Mouse (Mus musculus) hindbrain, embryonic 16.5 days (tissue): Measurements from ENCODE around the gene Vmn1r47. TPM values are rescaled to one million over a fixed set of nuclear protein-coding genes. Genes with fewer than 3 reads are reported as not detected.
"Not testable (repeated sequence)": the region's sequence is repeated elsewhere in the genome, so short reads cannot be mapped to it uniquely, and the experiment has no call there.

Source experiments
- ATAC-seq: fragments of 200-750 bp; cut with Nextera tagmentation; 2 replicates; pipeline ENCODE4 v1.8.0; 2017; ENCODE audit warnings: moderate TSS enrichment, moderate library complexity
- H3K27ac ChIP-seq: fragments of 300-500 bp; sonication (generic); 2 replicates; pipeline ENCODE4 v1.5.1; 2014; ENCODE audit warnings: low read depth, mild to moderate bottlenecking, control low read depth, low read length, moderate library complexity
- H3K27me3 ChIP-seq: fragments of 300-500 bp; sonication (generic); replicated peaks from 2 replicates; pipeline ENCODE4 v1.6.1; 2014; ENCODE audit warnings: low read length; ENCODE audit not compliant: control insufficient read depth, insufficient read depth
- H3K36me3 ChIP-seq: fragments of 300-500 bp; sonication (generic); 2 replicates; pipeline ENCODE4 v1.6.1; 2014; ENCODE audit warnings: mild to moderate bottlenecking, low read length, moderate library complexity, mixed read lengths; ENCODE audit not compliant: control insufficient read depth, insufficient read depth
- H3K4me1 ChIP-seq: fragments of 300-500 bp; sonication (generic); 2 replicates; pipeline ENCODE4 v1.6.1; 2014; ENCODE audit warnings: low read depth, low read length; ENCODE audit not compliant: control insufficient read depth, insufficient read depth
- H3K4me2 ChIP-seq: fragments of 300-500 bp; sonication (generic); 2 replicates; pipeline ENCODE4 v1.6.1; 2014; ENCODE audit warnings: mild to moderate bottlenecking, low read length, control low read depth, moderate library complexity
- H3K4me3 ChIP-seq: fragments of 300-500 bp; sonication (generic); 2 replicates; pipeline ENCODE4 v1.5.1; 2014; ENCODE audit warnings: mild to moderate bottlenecking, low read length, control low read depth, moderate library complexity
- H3K9ac ChIP-seq: fragments of 300-500 bp; sonication (generic); 2 replicates; pipeline ENCODE4 v1.6.1; 2014; ENCODE audit warnings: low read depth, mild to moderate bottlenecking, control low read depth, low read length, moderate library complexity
- H3K9me3 ChIP-seq: fragments of 300-500 bp; sonication (generic); 2 replicates; pipeline ENCODE4 v1.6.1; 2014; ENCODE audit warnings: mild to moderate bottlenecking, low read length, moderate library complexity; ENCODE audit not compliant: control insufficient read depth
- WGBS: fragments of 180-500 bp; shearing (Covaris S2); extraction: QIAGEN DNeasy Blood & Tissue Kit; methylation state at CpG from one replicate; pipeline ENCODE4 v1.1.7; 2014; 5-methylcytosine and 5-hydroxymethylcytosine counted together
- polyA plus RNA-seq: library from polyadenylated mRNA; unstranded; fragments of >200 nt; fragmentation: Nextera tagmentation; extraction: Ambion mirVana; gene quantifications from 2 replicates; pipeline ENCODE4 v1.2.1, GENCODE M21; 2015

The Vmn1r47 gene
- polyA plus RNA-seq, result not detected in 2 replicates

- H3K9ac ChIP-seq, ATAC-seq, H3K4me1 ChIP-seq, H3K27me3 ChIP-seq, H3K36me3 ChIP-seq, H3K4me3 ChIP-seq, H3K4me2 ChIP-seq, H3K9me3 ChIP-seq, H3K27ac ChIP-seq: not testable (repeated sequence)
- WGBS, result 100% methylated on average over 1 of the region's 1 CpGs
These were observed at the start of gene Vmn1r47 for GRCm38 (mm10) chr6:90015847-90016246. Vmn1r47 (plus strand) TSS chr6:90016147.

- Histone ChIP-seq H3K9ac (no peak overlapping the region), H3K4me3 (no peak overlapping the region), H3K27me3 (no peaks in the 10 kb centered on the region), H3K36me3 (no peaks in the 10 kb centered on the region), H3K27ac (no peak overlapping the region), H3K9me3 (no peaks in the 10 kb centered on the region; the same call in 1 of the 2 replicates), H3K4me1 (no peaks in the 10 kb centered on the region), H3K4me2 (no peak overlapping the region)
- ATAC-seq, result no peak
These were observed 49.6 kb upstream of the Vmn1r47 start for GRCm38 (mm10) chr6:89966341-89966740.

DNA sequence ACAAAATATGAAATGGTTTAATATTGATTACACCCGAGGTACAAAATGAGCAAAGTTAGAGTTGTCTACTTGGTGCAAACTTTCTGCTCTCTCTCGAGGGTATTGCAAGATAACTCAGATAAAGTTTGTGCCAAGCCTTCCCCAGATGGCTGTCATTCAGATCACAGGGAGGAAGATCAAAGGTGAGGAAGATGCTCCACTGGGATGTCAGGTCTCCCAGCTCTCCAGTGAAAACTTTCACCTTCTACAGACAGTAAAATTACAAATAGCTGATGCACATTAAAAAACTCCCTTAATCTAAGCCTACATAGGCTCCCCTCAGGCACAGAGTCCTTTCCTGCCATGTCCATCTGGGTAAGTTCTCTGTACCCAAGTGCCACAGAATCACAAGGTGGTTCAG, 46.9 kb upstream of the Vmn1r47 start, which contains the start of gene Vmn1r46:
Gene Vmn1r46 (plus strand): TSS at position 301 of the 400 bp plus-strand sequence.
- Histone ChIP-seq H3K9ac (no peak within 1 kb of the TSS), H3K4me2 (no peak within 1 kb of the TSS), H3K27ac (no peak within 1 kb of the TSS), H3K4me3 (no peak within 1 kb of the TSS), H3K9me3 (no peaks in the 10 kb centered on the region; the same call in 1 of the 2 replicates), H3K36me3 (no peaks in the 10 kb centered on the region), H3K27me3 (no peaks in the 10 kb centered on the region), H3K4me1 (no peaks in the 10 kb centered on the region)
- WGBS, result 62% methylated on average over 2 of the region's 2 CpGs
- no peak for ATAC-seq

- 35% methylated on average over 1 of the region's 1 CpGs for WGBS
- Histone ChIP-seq H3K9me3 (peaks cover 3% of the 10 kb centered on the region; the same call in 1 of the 2 replicates), H3K9ac (no peak overlapping the region), H3K27ac (no peak overlapping the region), H3K4me3 (no peak overlapping the region), H3K27me3 (no peaks in the 10 kb centered on the region), H3K4me1 (no peaks in the 10 kb centered on the region), H3K36me3 (no peaks in the 10 kb centered on the region), H3K4me2 (no peak overlapping the region)
- ATAC-seq, result no peak
These were observed 30.0 kb upstream of the Vmn1r47 start for GRCm38 (mm10) chr6:89985989-89986388.

GRCm38 (mm10) chr6:90036741-90037140, 20.8 kb downstream of the Vmn1r47 start, which contains the start of gene Vmn1r48:
Vmn1r48 (minus strand) TSS chr6:90036841.
- no CpG with 5 or more reads among the region's 2 CpGs for WGBS
- not testable (repeated sequence) for H3K4me3 ChIP-seq, H3K27ac ChIP-seq, H3K36me3 ChIP-seq, ATAC-seq, H3K27me3 ChIP-seq, H3K4me1 ChIP-seq, H3K9me3 ChIP-seq, H3K9ac ChIP-seq, H3K4me2 ChIP-seq

Other genes starting within 250 kb of the Vmn1r47 start
- not detected in 2 replicates for gene Vmn1r42, start 139.7 kb upstream of the Vmn1r47 start, polyA plus RNA-seq
- gene Vmn1r43, start 139.7 kb upstream of the Vmn1r47 start, polyA plus RNA-seq, result not detected in 2 replicates
- gene Vmn1r44, start 132.5 kb upstream of the Vmn1r47 start, polyA plus RNA-seq, result not detected in 2 replicates
- not detected in 2 replicates for gene Vmn1r45, start 75.5 kb upstream of the Vmn1r47 start, polyA plus RNA-seq
- gene Vmn1r46, start 46.8 kb upstream of the Vmn1r47 start, polyA plus RNA-seq, result not detected in 2 replicates
- gene Vmn1r48, start 20.7 kb downstream of the Vmn1r47 start, polyA plus RNA-seq, result not detected in 2 replicates
- gene Vmn1r49, start 62.4 kb downstream of the Vmn1r47 start, polyA plus RNA-seq, result not detected in 2 replicates
- gene Vmn1r50, start 85.3 kb downstream of the Vmn1r47 start, polyA plus RNA-seq, result not detected in 2 replicates
- 0.04 and 0.06 TPM in 2 replicates for gene Vmn1r51, start 106.4 kb downstream of the Vmn1r47 start, polyA plus RNA-seq
- gene Vmn1r52, start 158.7 kb downstream of the Vmn1r47 start, polyA plus RNA-seq, result not detected in 2 replicates
- not detected in 2 replicates for gene V1ra8, start 186.6 kb downstream of the Vmn1r47 start, polyA plus RNA-seq
- not detected in 2 replicates for gene Vmn1r53, start 208.3 kb downstream of the Vmn1r47 start, polyA plus RNA-seq
- gene Vmn1r54, start 230.2 kb downstream of the Vmn1r47 start, polyA plus RNA-seq, result not detected in 2 replicates